Mouse (Mus musculus) embryonic fibroblast, embryonic 13.5 days (primary cell): ENCODE data around the gene Hmmr. TPM values are rescaled to one million over a fixed set of nuclear protein-coding genes. Genes with fewer than 3 reads are reported as not detected.
A peak's percentile ranks its signal among the peaks of the same experiment; 100 is the strongest.

Experiments used
- H3K27ac ChIP-seq: 2 replicates; pipeline ENCODE4 v1.5.1; 2012; ENCODE audit warnings: low read length, control low read depth, inconsistent platforms; ENCODE audit not compliant: insufficient read depth
- H3K4me1 ChIP-seq: 2 replicates; pipeline ENCODE4 v1.6.1; 2011; ENCODE audit warnings: low read length; ENCODE audit not compliant: control insufficient read depth, insufficient read depth
- H3K4me3 ChIP-seq: 2 replicates; pipeline ENCODE4 v1.5.1; 2011; ENCODE audit warnings: mild to moderate bottlenecking, control low read depth, low read length; ENCODE audit not compliant: insufficient read depth
- CTCF ChIP-seq: IDR thresholded peaks from 2 replicates; pipeline ENCODE4 v1.5.1; 2011; ENCODE audit warnings: mild to moderate bottlenecking, control low read depth, low read length, moderate library complexity, borderline replicate concordance; ENCODE audit not compliant: insufficient read depth
- POLR2A ChIP-seq: IDR thresholded peaks from 2 replicates; pipeline ENCODE4 v1.6.1; 2011; ENCODE audit warnings: low read depth, mild to moderate bottlenecking, control low read depth, low read length, moderate library complexity
- polyA plus RNA-seq: library from polyadenylated mRNA; stranded (reverse); fragments of >200 nt; gene quantifications from 2 replicates; pipeline ENCODE4 v1.2.4, GENCODE M21; 2011; ENCODE audit warnings: low read depth; ENCODE audit not compliant: missing spikeins, insufficient read length

Hmmr gene
- polyA plus RNA-seq, 1 experiment: 42.8 TPM

DNA sequence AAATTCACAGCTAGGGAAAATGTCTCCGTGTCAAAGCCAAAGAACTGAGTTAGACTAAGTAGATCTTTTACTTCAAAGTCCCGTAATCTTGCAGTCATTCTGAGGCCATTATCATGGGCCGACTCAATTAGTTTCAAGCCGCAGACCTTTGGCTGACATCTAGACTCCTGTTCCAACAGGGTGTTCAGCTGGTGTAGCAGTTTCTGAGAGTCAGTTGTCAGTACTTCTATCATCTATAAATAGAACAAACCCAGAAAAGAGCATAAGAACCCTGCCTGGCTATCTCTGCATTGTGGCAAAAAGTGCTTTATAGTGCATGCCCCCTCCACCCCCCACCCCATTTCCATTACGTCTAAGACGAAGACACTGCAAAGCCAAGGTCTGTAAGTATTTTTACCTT, 20.6 kb upstream of the Hmmr start:
- no peak for TF ChIP-seq POLR2A
- Histone ChIP-seq H3K27ac (no peak overlapping the region), H3K4me1 (peaks cover 8% of the 10 kb centered on the region), H3K4me3 (peak overlapping the region; percentile 97)

DNA sequence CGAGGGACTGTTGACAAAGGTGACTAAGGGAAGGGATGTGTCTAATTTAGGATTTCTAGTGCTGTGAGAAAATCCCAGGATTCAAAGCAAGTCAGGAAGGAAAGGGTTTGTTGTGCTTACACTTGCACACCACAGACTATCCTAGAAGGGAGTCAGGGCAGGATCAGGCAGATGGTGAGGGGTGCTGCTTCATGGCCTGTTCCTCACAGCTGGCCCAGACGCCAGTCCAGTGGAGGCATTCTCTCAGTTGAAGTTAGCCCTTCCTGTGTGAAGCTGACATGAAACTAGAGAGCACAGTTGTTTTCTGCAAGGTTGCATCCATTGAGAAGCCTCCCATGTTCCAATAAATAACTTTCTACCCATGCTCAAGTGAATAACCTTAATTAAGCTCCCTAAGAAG, 14.5 kb upstream of the Hmmr start:
- Histone ChIP-seq H3K4me1 (peaks cover 6% of the 10 kb centered on the region), H3K4me3 (no peak overlapping the region), H3K27ac (no peak overlapping the region)
- TF ChIP-seq CTCF (no peak), POLR2A (peak; percentile 49)

DNA sequence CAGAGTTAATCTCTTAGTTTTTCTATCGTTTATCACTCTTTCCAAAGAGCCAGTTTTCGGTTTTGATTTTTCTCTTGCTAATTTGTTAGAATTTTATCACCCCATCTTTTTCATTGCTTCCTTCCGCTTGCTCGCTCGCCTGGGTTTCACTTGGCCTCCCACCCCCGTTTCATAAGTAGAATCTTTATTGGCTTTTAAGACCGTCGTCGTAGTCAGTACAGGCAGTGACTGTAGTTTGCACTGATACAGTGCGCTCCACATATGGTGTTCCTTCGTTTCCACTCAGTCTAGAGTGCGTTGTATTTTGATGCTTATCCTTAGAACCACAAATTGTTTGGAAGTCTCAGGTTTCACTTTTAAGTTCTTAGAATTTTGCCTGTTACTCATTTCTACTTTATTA, 13.1 kb upstream of the Hmmr start:
- 0 out of 2 replicates have a peak overlapping the region, but pooled peaks have one; percentile 32 for H3K27ac ChIP-seq
- H3K4me3 ChIP-seq: no peak overlapping the region
- TF ChIP-seq CTCF (no peak), POLR2A (no peak)
- H3K4me1 ChIP-seq: peaks cover 2% of the 10 kb centered on the region; the same call in 1 of the 2 replicates

DNA sequence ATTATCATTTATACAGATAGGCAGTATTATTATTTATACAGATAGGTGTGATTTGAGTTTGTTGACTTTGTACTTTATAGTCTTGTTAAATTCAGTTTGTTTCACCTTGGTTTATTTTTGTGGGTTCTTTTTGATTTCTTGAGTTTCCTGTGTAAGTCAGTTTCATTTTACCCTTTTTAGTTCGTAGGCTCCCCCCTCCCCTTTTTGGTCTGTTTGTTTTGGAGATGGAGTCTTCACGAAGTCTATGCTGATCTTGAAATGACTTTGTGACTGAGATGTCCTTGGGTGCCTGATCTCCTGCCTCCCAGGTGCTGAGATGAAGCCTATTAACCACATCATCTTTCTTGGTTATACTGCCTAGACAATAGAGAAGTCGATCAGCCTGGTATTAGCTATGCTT, 11.1 kb upstream of the Hmmr start:
- H3K4me3 ChIP-seq: no peak overlapping the region
- H3K27ac ChIP-seq: no peak overlapping the region
- H3K4me1 ChIP-seq: no peaks in the 10 kb centered on the region
- TF ChIP-seq CTCF: no peak
- TF ChIP-seq POLR2A: no peak

DNA sequence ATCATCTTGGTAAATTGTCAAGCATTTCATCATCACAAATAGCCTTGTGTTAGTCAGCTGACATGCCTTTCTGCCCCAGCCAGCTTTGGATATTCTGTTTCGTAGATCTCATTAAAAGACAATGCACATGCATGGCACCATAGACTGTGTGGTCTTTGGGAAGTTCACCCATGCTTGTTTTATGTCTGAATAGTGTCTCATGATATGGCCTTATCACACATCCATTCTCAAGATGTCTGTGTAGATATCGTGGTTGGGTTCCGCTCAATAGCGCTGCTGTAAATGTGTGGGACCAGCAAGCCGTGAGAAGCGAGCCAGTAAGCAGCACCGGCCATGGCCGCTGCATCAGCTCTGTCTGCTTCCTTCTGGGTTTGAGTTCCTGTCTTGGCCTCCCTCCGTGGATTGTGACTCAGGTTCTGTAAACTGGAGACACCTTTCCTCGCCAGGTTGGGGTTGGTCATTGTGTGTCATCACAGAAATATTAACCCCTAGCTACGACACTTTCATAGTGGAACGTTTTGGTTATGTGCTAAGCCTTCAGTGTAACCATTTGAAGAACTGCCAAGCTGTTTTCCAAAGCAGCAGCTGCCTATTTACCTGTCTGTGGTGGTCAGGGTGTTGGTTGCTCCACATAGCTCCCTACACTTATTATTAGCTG, 8.5 kb upstream of the Hmmr start:
- Histone ChIP-seq H3K4me3 (no peak overlapping the region), H3K4me1 (no peaks in the 10 kb centered on the region), H3K27ac (no peak overlapping the region)
- TF ChIP-seq CTCF (no peak), POLR2A (no peak)

DNA sequence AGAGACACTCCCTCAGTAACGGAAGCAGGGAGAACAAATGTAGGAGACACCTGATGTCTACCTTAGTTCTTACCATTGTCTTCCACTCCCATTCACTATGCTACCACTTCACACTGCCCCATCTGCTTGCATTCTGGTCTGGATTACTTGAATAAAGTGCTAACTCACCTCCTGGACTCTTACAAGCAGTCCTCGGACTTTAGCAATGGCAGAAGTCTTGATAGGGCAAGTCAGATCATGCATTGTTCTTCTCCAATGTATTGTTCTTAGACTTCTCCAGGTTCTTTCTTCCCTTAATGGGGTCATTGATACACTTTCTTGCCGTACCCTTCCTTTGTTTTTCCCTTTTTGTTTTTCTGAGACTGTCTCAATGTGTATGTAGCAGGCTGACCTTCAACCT, 4.1 kb upstream of the Hmmr start:
- no peaks in the 10 kb centered on the region for H3K4me1 ChIP-seq
- H3K27ac ChIP-seq: no peak overlapping the region
- TF ChIP-seq POLR2A (no peak), CTCF (no peak)
- no peak overlapping the region for H3K4me3 ChIP-seq

DNA sequence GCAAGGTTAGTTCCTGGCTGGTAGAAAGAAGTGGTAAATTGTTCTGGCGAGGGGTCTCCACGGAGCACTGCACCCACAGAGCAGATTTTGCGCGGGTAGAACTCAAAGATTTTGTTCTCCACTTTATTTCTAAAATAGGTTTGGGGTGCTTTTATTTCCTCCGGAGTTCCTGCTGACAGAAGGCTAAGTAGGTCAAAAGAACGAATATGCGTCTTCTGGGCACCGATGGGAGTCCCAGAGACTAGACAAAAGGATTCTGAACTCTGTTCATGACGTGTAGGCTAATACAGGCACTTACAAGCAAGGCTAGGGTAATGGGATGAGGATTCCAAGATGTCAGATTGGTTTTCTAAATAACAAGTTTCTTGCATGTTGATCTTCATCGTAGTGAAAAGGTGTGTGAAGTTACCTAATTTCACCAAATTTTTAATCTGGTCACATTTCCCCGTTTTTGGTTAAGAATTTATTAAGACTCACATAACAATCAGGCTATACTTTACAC, 1.1 kb upstream of the Hmmr start:
- 0 out of 2 replicates have a peak, but pooled peaks cover 3% of the 10 kb centered on the region for H3K4me1 ChIP-seq
- TF ChIP-seq CTCF (no peak), POLR2A (0 out of 2 replicates have a peak, but pooled peaks have one; percentile 38)
- peak overlapping the region; percentile 81 for H3K27ac ChIP-seq
- peak overlapping the region; percentile 82 for H3K4me3 ChIP-seq

DNA sequence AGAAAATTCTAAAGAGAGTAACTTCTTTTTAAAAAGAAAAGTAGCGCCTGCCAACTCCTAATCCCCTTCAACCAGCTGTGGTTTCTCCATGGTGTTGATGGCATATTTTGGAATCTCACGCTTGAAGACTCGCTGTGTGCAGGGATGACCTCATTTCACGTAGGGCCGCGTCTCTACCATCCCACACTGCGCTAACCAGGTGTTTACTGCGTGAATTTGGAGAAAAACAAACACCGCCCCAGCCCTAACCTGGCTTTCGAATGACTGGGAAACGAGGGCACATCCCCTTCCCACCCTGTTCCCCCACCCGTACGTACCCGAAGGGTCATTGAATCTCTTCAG, 254 bp downstream of the Hmmr start:
- Histone ChIP-seq H3K4me1 (0 out of 2 replicates have a peak, but pooled peaks cover 3% of the 10 kb centered on the region), H3K27ac (no peak overlapping the region), H3K4me3 (peak overlapping the region; percentile 69)
- no peak for TF ChIP-seq CTCF
- TF ChIP-seq POLR2A: 0 out of 2 replicates have a peak, but pooled peaks have one; percentile 16

DNA sequence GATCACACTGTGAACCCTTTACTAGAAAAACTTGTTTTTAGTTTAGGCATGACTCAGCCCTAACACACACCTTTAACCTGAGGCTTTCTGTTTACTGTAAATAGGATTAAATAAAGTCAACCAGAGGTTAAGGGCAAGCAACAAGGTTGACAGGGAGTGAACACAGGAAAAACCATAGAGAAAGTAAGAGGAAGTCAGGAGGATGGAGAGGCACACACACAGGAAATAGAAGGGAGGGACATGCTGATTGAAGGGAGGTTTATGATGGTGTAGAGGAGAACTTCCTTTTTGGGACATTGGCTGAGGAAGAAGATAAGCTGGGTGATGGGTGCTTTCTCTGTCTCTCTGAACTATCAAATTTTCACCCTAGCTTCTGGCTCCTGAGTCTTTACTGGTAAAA, 14.9 kb downstream of the Hmmr start:
- no peak overlapping the region for H3K27ac ChIP-seq

DNA sequence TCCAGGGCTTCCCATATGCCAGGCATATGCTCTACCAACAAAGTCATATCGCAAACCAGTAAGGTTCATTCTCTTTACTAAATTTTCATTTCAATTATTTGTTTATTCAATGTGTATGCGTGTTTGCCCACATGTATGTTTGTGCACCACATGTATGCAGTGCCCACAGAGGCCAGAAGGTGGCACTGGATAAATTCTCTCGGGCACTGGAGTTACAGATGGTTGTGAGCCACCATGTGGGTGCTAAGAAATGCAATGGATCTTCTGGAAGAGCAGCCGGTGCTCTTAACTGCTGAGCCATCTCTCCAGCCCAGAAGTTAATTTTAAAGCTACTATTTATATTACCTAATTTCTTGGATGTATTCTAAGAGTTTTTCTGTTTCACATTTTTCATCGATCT, 17.7 kb downstream of the Hmmr start:
- H3K4me3 ChIP-seq: no peak overlapping the region
- no peaks in the 10 kb centered on the region for H3K4me1 ChIP-seq
- no peak overlapping the region for H3K27ac ChIP-seq
- TF ChIP-seq CTCF (no peak), POLR2A (no peak)

More for the DNA sequence above, 14.9 kb downstream of the Hmmr start:
- Histone ChIP-seq H3K4me3 (no peak overlapping the region), H3K4me1 (no peaks in the 10 kb centered on the region)
- TF ChIP-seq CTCF (no peak), POLR2A (no peak)
